Mouse (Mus musculus) left cerebral cortex, adult 11 months (tissue): Measurements from ENCODE around the gene Lrrc23.

ENCODE experiments used
- DNase-seq: peaks from one replicate; pipeline ENCODE4 v3.0.0; 2022; ENCODE audit warnings: low spot score

The Lrrc23 gene

DNA sequence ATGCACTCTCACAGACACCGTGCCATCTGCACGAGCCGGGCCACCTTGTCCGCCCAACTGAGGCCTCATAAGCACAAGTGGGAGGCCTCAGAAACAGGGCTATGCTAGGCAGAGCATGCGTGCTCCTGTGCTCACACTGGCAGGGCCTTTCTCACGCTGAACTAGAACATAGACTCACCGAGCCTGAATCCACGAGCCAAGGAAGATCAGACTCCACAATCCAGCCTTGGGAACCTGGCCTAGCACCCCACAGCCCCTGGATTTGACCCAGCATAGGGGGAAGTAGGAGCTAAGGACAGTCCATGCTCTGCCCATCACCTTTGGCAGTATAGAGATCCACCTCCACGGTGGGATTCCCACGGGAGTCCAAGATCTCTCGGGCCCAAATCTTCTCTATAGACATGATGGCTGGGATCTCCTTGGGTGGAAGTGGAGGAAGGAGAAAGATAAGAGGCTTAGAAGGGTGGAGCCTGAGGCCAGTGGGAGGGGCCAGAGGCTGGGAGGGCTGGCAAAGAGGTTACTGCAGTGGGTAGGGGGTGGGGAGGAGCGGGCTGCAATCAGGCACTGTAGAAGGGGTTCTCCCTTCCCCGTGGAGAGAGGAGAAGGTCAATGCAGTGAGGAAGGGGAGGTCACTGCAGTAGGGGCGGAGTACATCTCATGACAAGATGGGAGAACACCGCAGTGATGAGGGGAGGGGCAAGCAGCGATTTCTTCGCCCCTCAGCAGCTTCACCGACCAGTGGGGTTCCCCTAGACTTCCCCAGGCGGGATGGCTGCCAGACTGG is 11.4 kb downstream of the Lrrc23 start:
- peak; percentile 54 for DNase-seq

DNA sequence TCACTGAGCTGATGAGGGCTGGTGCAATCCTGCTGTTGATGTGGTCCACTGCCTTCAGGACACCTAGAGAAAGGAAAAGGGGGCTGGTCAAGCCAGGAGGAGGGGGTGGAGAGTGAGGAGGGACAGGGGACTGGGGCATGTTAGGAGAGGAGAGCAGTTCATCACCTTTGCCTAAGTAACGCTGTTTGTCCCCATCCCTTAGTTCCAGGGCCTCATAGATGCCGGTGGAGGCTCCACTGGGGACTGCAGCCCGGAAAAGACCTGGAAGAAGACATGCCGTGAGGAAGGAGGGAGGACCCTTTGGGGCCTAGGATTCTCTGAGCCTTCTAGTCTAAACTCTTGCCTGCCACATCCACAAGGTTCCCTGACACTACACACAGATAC is 12.0 kb downstream of the Lrrc23 start:
- no peak for DNase-seq

DNA sequence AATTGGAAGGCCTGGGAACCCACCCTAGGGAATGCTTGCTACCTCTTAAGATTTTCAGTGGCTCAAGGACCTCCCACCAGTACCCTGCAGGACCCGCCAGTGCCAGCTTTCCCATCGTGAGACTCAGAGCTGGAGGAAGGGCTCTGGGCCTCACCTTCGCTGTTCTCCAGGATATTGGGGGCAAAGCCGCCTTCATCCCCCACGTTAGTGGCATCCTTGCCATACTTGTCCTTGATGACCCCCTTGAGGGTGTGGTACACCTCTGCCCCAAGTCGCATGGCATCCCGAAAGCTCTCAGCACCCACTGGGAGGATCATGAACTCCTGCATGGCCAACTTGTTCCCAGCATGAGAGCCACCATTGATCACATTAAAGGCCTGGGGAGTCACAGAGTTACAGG is 13.6 kb downstream of the Lrrc23 start:
- no peak for DNase-seq

DNA sequence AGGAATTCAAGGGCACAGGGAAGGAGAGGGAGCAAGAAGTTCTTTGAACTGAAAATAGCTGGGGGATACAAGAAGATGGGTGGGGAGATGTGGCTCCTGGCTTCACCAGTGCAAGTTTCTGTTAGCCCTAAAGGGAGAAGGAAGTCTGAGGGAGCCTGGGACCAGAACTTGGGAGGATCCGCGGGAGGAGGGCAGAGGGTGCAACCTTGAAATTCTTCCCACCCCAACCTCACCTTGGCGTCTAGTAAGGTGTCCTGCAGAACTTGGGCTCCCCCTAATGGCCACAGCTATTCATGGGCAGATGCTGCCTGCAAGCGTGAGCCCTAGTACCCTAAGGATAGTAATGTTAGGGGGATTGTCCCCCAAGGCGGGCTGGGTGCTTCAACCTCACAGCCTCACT is 20.3 kb downstream of the Lrrc23 start:
- DNase-seq, result peak; percentile 81

DNA sequence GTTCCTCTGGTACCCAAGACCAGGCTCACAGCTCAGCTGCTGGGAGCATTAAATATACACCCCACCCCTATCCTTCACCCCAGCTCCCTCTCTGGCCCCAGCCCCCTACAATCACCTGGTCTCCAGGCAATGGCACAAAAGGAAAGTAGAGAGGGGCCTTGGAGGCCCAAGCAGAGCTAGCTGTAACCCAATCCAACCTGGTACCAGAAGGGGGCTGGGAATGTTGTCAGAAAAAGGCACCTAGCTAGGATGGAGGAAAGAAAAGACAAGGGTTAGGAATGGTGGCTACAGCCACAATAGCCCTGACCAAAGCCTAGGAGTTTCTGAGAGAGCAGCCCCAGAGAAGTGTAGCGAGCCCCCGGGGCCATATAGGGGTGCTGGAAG is 20.7 kb downstream of the Lrrc23 start:
- no peak for DNase-seq

DNA sequence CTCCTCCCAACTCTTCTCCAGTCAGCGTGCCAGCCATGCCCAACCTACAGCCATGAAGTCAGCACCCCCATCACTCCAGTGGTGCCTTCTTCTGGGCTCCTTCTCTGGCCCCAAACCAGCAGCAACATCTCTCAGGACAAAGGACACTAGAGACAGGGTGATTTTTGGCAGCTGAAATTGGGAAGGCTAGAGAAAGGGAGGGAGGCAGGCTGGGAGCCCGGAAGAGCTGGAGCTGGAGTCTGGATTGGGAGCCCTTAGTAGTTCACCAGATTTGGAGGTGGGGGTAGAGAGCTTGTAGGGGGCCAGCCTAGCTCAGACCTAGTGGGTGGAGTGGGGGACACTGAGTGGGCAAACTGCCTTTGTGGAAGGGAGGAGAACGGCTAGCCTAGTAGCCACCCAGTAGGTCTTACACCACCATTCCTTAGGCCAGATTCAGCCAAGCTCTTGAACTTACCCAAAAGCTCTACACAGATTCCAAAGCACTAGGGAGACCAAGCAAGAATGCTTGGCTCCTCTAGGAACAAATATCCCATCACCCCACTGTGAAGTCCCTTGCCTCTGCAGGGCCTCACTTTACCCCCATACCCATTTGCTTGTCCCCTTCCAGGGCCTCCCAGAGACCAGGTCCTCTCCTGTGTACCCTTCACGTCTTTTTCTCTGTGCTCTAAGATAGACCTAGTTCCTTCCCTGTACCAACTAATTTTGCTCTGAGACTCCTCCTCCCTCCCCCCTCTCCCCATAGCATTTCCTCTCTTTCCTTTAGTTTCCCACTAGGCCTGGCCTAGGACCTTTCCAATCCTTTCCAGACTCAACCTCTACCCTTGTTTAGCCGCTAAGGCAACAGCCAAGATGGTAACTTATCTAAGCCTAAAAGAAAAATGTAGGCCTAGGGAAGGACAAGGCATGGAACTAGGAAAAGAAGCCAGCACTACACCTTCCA is 21.3 kb downstream of the Lrrc23 start:
- no peak for DNase-seq

DNA sequence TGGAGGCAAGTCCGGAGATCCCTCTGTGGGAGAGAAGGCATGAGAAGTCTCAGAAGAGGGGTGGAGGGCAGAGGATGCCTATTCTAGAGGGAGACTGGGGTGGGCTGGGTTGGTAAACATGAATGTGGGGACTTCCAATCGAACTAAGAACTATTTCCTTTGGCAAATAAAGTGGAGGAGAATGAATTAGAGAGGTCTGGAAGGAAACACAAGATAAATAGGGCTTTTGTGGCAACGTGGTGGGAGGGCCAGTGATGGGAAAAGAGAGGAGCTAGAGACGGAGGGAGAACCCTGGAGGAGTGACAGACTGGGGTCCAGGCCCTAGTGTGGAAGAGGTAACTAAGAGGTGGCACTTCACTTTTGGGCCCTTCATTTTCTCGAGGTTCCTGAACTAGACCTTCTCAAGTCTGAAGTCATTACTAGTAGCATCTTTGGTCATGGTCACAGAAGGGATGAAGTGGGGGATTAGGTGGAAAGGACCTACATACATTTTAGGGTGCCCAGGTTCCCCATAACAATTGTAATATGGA is 22.1 kb downstream of the Lrrc23 start:
- no peak for DNase-seq

DNA sequence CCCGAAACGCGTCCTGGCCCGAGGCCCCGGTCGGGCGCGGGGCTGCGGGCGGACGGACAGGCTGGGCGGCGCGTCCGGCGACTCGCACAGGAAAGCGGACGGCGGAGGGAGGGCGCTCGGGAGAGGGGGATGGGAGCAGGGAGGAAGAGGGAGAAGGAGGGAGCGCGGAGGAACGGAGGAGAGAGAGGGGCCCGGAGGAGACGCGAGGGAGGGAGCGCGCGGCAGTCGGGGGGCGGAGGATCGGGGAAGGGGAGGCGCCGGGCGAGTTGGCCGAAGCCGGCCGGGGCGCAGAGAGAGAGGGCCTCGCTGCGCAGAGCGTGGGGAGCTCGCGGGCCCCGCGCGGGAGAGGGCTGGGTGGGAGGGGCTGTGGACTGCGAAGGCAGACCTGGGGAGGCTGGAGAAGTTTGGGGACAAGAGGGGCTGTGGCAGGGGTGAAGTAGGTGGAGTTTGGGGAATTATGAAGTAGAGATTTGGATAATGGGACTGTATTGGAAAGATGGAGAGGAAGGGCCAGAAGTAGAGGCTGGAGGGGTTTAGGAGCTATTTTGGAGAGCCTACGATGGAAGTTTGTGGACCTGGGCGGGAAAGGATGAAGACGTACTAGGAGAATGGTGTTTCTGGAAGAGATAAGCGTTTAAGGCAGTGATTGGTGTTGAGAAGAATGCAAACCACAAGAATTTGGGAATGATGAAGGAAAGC is 22.7 kb downstream of the Lrrc23 start:
- no peak for DNase-seq

DNA sequence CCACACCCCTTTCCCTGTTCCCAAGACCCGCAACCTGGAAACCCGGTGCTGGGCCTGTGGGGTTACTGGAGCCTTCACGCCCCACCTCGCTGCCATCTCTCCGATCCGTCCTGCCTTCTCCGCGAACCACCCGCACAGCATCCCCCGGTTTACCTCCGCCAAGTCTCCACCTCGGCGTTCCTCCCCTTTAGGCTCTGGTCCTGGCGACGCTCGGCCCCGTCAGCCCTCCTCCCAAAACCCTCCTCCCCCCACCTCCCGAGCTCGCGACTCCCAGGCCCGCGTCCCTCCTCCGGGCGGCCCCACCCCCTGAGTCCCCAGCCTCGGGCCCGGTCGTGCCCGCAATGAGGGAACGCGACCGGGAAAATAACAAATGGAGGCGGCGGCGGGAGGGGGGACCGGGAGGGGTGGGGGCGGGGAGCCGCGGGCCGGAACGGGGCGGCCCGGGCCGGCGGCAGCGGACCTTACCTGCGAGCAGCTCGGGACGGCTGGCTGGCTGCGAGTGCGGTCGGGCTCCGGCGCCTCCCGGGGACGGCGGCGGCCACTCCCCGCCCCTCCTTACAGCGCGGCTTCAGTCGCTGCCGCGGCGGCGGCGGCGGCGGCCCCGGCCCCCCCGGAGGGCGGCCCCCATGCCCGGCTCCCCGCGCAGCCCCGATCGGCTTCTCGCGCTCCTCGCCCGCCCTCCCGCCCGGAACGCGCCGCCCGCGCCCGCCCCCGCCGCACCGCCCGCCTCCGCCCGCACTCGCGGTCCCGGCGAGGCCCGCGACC is 23.5 kb downstream of the Lrrc23 start, which contains the start of the genes Gm45234 and Atn1:
Gene Gm45234 (minus strand): TSS at position 191 of the 765 bp plus-strand sequence.
Gene Atn1 (minus strand): TSS at position 694 of the 765 bp plus-strand sequence.
- DNase-seq, result no peak

DNA sequence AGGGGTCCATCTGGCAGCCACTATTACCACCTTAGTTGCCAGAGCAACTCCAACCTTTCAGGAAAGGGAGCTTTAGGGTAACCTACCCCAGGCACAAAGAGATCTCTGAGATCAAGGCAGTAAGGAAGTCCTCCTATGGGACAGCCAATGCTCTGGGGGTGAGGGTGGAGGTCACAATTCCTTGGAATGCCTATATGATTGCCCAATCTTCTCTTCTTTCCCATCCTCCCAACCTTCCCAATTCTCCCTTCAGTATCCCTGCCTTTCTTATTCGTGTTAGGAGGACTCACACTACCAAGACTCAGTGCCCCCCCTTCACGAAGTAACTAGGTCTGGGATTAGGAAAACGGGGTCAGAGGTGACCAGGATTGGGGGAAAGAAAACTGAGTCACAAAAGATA is 24.2 kb downstream of the Lrrc23 start:
- no peak for DNase-seq

DNA sequence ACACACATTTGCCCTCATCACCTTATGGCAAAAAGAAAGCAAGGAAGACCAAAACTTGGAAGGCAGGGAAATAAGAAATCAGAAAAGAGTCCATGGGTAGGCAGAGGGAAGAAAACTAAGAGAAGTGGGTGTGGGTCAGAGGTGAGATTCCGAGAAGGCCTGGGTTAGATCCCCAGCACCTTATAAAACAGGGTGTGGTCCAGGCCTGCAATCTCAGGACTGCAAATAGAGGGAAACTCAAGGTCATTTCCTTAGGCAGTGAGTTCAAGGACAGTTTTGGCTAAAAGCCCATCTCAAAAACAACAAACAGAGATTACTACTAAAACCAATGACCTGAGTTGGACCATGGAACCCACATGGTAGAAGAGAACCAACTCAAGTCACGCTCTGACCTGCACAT is 25.7 kb downstream of the Lrrc23 start:
- DNase-seq, result no peak

DNA sequence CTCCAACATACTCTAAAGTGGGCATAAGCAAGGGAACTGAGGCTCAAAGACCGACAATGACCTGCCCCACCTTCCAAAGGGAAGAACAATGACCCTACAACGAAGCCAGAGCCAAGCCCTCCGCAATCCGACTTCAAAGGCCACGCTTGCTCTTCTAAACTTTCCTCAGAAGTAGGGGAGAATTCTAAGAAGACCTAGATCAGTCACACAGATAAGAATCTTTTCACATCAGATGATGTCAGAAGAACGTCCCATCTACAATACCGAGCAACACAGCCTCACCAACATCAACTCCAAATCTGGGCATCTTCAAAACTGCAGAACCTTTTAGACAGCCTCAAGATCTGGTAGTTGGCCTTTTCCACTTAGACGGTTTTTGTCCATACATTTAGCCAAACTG is 29.1 kb downstream of the Lrrc23 start:
- no peak for DNase-seq

DNA sequence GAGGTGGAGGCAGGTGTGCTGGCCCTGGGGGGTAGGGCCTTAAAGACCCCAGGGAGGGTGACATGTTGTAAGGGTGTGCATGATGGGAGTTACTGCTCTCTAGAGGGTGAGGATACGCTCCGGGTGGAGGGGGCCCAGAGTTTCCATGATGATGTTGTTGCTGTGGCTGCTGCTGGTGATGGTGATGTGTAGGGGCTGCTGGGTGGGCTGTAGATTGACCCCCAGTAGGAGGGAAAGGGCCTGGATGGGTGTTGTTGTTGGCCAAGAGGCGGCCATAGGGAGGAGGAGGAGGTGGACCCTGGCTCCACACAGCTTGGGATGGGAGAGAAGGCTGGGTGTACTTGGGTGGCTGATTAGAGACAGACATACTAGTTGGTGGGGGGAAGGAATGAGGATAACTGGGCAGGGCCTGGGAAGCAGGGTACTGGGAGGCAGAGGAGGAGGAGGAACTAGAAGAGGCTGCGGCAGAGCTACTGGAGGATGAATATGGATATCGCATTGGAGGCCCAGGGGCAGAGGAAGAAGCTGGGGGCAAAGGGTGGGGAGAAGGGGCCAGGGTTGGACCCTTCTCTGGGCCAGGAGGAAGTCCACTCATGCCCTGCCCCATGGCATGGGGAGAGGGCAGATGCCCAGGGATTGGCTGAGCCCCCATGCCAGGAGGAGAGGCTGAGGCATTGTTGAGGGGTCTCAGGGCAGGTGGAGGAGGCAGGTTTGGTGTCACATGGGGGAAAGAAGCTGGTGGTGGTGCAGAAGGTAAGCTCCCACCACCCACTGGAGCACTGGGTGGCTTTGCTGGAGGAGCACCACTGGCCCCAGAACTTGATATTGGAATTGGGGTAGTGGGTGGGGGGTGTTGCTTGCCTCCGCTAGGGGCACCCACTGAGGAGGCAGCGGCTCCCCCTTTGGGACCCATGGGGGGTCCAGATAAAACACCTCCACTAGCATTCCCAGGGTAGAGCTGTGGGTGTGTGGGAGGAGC is 32.6 kb downstream of the Lrrc23 start:
- DNase-seq, result no peak

DNA sequence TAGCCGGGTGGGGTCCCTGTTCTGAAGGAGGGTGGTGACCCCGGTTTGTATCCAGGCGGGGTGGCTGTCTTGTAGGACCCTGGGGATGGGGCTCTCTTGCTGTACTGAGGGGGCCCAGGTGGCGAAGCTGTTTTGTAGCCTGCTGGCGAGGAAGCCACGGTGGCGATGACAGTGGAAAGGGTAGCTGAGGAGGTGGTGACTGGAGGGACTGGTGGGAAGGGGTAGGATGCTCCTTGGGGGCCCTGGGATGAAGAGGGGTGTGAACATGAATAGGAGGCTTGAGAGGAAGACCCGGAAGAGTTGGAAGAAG is 33.3 kb downstream of the Lrrc23 start:
- DNase-seq, result no peak

DNA sequence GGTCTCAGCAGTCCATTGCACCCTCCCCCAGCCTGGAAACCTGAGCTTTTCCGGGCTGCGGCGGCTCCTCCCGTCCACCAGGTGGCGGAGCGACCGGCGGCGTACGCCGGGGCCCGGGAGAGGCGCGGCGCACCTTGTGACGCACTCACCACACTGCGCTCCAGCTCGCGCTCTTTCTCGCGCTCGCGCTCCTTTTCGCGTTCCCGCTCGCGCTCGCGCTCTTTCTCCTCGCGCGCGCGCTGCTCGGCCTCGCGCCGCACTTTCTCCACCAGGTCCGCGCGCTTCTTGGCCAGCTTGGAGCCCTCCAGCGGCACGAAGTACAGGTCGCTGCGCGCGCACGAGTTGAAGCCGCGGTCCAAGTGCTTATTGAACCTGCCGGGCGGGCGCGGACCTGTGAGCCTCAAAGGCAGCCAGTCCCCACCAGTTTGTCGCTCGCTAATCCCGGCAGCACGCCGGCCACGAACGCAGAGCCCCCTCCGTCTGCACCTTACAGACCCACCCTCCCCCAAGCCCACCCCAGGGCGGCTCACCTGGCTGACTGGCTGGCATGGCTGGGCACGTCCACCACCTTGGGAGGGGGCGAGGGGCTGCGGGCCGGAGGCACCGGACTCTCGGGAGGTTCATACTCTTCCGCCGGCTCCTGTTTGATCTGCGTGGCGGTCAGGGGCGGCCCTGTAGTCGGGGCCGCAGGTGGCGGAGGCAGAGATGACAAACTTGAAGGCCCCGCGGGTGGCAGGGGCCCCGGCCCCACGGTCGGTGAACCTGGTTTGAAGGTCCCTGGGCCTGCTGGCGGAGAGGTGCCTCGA is 33.8 kb downstream of the Lrrc23 start:
- peak; percentile 91 for DNase-seq

DNA sequence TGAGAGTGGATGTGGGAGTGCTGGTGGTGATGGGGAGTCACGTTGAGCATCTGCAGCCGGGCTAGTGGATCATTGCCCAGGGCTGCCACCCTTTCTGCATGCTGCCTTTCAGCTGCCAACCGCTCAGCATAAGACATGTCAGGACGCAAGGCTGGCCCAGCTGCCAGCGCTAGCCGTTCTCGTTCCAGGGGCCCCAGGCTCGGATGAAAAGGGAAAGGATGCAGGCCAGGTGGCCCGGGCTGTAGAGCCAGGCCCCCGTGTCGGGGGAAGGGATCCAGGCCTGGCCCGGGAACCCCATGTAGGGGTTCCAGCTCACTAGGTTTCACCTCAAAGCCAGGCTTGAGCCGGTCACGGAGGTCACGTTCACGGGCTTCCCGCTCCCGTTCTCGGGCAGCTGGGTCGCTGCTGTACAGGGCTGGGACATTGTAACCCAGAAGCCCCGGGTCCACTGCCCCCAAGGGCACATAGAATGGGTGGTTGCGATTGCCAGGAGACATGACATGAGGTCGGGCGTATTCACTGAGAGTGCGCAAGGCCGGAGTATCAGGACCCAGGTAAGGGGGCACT is 34.7 kb downstream of the Lrrc23 start:
- DNase-seq, result no peak

DNA sequence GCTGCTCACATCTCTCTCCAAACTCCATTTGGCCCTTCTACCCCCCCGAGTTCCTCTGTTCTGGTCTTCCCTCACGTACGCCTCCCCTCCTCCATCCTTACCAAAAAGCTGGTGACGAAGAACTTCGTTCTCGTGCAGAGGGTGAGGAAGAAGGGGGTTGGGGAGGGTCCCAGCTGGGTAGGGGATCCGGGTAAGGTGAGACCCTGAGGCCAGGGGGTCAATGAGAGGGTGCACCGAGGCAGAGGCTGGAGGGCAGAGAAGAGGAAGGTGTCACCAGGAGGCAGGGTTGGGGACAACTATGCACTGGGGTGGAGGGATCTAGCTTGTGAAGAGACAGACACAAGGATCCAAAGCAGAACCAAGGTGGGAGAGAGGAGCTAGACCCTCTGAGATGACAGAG is 35.9 kb downstream of the Lrrc23 start:
- DNase-seq, result no peak

DNA sequence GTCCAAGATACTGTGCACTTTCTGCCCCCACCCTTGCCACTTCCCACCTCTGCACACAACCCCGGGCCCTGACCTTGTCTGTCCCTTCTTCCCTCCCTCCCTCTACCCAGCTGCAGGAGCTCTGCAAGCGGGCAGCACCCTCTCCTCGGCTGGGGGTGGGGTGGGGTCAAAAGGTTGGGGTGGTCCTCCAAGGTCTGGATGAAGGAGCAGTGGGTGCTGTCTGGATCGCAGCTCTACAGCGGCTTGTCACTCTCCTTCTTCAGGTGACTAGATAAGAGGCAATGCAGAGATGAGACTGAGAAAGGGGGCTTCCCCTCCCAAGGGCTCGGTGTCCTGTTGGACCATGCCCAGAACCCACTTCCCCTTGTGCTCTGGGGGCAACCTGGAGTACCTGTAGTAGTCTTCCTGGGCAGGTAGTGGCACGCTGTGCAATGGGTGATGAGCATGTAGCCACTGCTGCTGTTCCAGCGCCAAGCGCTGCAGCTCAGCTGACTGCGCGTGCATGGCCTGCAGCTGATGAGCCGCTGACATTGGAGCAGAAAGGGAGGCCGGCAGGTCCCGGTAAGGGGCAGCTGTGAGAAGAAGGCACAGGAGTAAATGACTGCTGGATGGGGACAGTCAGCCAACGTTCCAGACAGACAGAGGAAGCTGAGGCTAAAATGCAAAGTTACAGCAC is 36.5 kb downstream of the Lrrc23 start:
- no peak for DNase-seq

DNA sequence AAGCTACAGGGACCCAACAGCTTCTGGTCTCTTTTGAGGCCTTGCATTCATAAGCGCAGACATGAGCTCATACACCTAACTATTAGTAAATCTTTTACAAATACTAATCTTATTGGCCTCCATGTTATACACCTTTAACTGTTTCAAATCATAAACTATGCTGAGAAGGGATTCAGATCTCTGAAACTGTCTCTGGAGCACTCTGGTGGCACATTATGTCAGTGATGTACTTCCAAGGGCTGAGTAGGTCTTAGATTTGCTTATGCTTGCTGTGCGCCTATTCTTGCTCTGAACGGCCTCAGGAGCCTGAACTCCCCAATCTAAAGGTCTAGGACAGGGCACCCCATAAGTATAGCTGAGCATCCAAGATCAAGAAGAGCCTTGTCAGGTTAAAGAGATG is 37.7 kb downstream of the Lrrc23 start:
- no peak for DNase-seq
